Mouse (Mus musculus) ovary, postnatal 36 days (tissue): ENCODE data around the gene Bicral.

Experiments
- DNase-seq: peaks from one replicate; pipeline ENCODE4 v3.0.0; 2022; ENCODE audit warnings: low spot score, mixed read lengths

The Bicral gene

DNA sequence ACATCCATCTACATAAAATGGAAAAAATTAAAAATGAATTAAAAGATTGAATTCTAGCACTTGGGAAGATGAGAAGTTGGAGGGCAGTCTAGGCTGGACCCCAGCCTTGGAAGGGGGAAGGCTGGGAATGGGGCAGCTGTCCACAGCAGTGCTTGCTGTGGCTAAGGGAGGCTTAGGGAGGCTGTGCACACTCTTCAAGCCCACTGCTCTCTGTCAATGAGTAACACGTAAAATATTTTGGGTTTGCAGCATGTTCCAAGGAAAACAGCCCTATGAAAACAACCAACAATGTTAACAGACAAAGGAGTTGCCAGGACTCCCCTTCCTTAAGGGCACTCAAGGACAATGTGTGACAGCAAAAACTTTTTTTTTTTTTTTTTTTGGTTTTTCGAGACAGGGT, 15.3 kb downstream of the Bicral start:
- DNase-seq, result no peak

GRCm38 (mm10) chr17:46840304-46841010, 17.8 kb downstream of the Bicral start:
- no peak for DNase-seq

- DNase-seq, result no peak
Measured at GRCm38 (mm10) chr17:46838396-46838920, 19.8 kb downstream of the Bicral start.

DNA sequence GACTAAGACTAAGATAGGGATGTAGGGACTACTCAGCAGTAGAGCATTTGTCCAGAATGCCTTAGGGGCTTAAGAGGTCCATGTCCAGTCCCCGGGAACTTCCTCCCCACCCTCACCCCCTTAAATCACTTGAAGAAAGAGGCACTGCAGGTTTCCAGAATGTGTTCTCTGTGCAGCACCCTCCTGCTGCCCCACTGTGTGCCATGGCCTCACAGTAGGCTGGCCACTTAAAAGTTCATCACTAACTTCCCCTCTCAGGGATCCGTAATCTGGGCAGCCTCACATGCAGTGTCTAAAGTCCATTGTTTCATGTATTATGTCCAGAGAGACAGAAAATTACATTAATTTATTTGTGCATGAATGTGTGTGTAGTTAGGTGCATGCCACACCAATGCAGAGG, 20.4 kb downstream of the Bicral start:
- no peak for DNase-seq

DNA sequence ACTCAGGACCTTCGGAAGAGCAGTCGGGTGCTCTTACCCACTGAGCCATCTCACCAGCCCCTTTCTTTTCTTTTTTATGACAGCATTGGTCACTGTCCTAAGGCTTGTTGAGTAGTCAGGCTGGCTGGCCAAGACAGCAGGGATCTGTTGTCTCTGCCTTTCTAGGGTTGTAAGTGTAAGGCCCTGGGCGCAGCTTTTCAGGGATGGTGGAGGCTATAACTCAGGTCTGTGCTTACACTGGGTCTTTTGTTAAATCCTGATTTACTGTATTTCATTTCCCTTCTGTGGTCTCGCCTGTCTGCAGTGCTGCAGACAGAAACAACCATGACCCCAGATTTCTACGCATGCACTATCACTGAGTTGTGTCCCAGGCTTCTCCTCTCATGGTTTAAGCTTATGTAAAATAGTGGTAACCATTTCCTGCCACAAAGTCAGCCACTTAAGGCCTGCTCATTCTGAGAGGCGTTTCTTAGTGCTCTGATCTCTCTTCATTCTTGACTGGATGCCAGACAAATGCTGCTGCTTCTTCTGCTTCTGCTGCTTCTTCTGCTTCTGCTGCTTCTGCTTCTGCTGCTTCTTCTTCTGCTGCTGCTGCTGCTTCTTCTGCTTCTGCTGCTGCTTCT, 23.1 kb downstream of the Bicral start:
- DNase-seq, result no peak

- no peak for DNase-seq
Measured at GRCm38 (mm10) chr17:46832981-46833305, 25.3 kb downstream of the Bicral start.

DNA sequence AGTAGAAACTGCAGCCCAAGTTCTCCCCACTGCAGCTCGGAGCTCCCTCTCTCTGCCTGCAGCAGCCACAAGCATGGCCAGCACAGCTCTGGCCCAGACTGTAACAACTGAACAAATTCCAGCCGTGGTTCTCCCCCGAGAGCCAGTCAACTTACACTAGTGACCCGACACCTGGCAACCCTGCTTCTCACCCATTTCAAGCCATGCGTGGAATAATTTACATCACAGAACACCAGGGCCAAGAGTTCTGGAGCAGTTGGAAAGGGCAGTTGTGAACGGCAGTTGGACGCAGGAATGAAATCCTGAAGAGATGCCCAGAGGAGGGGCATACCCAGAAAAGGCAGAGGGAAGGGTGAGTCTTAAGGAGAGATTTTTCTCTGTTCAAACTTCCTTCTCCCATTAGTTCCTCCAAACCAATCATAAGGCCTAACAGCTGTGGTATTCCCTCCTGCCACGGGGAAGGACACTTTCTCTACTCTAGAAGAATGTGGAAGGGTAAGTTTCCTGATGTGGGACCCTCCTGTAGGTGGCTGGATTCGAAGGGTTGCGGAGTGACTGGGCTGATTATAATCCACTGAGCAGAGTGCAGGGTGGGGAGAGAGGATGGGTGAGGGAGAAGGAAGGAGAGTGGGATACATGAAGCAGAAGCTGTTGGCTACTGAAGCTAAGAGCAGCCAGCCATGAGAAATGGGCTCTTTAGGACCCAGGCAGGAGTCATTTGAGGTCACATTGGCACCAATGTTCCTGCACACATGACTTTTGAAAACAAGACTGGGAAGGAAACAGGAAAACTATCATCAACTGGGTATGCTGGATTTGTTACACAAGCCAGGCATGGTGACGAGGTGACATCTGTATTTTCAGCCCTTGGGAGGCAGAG, 25.9 kb downstream of the Bicral start:
- DNase-seq, result no peak

DNA sequence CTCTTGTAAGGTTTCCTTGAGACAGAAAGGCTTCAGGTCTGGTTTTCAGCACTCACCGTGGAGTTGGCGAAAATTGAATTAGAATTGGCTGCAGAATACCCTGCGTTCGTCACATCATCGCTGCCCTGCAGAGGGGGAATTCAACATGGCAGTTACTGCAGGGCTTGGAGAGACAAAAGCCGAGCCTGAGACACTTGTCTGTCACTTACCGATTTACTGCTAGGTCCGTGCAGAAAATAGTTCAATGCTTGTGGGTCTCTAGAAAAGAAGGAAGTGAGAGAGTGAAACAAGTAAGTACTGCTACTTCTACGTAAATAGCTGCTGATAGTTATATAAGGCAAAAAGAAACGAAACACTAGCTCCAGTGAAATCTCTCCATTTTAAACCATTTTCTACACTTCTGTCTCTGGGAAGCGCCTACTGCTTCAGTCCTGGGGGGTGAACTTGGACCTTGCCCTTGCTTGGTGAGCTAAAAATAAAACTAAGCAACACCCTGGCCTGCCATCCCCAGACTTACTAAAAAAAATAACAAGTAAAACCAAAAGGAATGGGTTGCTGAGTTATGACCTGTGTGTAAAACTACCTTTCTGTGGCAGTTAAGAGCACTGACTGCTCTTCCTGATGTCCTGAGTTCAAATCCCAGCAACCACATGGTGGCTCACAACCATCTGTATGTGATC, 28.3 kb downstream of the Bicral start:
- DNase-seq, result no peak

DNA sequence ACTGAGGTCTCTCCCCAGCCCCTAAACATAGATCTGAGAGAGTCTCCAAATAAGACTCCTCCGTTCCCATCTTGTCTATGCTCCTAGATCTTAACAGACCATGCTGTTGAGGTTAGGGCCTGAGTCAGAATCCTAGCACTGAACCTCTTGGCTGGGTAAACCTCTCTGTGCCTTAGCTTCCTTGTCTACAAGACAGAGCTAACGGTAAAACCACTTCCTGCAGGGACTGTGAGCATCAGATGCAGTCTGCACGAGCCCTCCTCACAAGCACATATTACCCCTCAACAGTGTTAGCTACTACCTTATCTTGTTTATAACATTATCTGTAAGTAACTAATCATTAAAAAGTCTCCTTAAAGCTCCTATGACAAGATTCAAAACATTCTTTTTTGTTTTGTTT, 29.3 kb downstream of the Bicral start:
- no peak for DNase-seq

GRCm38 (mm10) chr17:46823091-46823490, 35.2 kb downstream of the Bicral start:
- DNase-seq, result no peak

DNA sequence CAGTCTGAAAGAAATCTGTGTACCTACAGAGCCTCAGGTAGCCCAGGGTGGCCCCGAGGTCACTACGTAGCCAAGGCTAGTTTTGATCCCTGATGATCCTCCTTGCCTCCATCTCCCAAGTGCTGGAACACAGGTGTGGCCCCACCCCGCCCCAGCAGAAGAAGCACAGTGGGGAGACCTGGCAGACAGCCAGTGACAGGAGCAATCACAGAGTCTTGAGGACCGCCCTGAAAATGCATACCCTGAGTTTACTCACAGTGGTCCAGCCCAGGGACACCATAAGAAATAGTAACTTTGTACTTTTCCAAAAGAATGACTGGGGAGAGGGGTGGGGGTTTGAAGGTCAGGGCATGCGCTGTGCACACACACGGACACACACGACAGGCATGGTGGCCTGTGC, 37.7 kb downstream of the Bicral start:
- DNase-seq, result no peak

GRCm38 (mm10) chr17:46817734-46818158, 40.5 kb downstream of the Bicral start:
- no peak for DNase-seq

GRCm38 (mm10) chr17:46816306-46816705, 42.0 kb downstream of the Bicral start:
- no peak for DNase-seq

DNA sequence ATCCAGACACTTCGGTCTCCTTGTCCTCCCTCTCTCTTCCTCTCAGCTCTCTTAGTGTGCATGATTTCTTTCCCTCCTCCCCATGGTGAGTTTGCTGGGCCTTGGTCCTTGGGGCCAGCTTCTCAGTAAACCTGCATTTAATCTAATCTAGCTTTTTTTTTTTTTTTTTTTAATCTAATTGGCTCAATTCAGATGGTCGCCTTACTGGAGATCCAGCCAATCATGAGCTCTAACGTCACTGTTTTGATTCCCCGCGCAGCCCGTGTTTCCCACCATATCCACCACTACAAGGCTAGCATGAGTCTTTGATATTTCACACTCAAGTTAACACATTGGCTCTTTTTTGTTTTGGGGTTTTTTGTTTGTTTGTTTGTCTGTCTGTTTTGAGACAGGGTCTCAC, 43.8 kb downstream of the Bicral start:
- DNase-seq, result no peak

DNA sequence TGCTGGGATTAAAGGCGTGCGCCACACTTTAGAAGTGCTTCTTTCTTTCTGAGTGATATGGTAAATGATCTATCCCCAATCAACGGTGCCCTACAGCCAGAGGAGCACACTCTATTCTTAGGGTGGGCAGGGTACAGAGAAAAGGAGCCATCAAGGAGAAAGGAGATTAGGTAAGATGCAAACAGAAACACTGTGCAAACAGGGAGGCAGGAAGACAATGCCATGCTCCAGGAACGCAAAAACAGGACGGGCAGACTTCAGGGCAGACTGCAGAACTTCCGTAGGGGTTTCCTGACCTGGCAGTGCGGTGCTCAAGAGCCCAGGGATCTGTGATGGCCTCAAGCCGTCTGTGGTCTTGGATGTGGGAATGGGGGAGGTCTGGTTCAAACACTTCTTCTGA, 44.6 kb downstream of the Bicral start:
- no peak for DNase-seq

- no peak for DNase-seq
Measured at GRCm38 (mm10) chr17:46812442-46812841, 45.8 kb downstream of the Bicral start.

GRCm38 (mm10) chr17:46810672-46811071, 47.6 kb downstream of the Bicral start:
- DNase-seq, result no peak

GRCm38 (mm10) chr17:46809131-46809830, 49.0 kb downstream of the Bicral start:
- DNase-seq, result no peak

DNA sequence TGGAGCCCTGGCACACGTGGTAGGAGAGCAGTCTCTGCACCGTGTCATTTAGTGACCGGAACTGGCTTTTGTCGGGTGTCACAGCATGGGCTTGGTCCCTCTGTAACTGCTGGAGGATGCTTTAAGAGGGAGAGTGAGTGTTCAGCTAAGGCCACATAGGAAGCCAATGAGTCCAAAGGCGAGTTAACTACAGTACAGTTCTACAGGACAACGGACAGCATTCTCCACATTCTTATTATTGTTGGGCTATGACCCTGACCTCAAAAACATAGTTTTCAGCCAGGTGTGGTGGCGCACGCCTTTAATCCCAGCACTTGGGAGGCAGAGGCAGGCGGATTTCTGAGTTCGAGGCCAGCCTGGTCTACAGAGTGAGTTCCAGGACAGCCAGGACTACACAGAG, 49.9 kb downstream of the Bicral start:
- DNase-seq, result no peak

DNA sequence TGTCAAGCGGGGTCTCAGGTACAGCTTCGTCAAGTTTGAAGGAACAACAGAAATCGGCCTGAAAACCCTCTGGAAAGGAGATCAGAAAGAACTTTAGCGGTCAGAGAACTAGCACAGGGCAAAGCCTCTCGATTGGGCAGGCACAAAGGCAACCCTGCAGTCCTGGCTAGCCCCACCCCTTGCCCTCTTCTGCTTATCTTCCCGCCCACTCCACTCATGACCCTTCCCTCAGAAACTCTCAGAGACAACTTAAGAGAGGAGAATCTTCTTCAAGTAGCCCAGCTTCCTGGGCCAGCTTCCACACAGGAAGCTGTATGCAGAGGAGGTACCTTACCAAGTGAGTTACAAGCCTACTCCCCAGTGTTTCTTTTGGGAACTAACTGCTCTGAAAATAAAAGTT, 56.5 kb downstream of the Bicral start:
- no peak for DNase-seq

GRCm38 (mm10) chr17:46799680-46800079, 58.6 kb downstream of the Bicral start:
- DNase-seq, result no peak

GRCm38 (mm10) chr17:46797386-46797785, 60.9 kb downstream of the Bicral start:
- no peak for DNase-seq
